Mouse (Mus musculus): Measurements from ENCODE around the gene Fcer1g.
A peak's percentile ranks its signal among the peaks of the same experiment; 100 is the strongest.
"Not testable (repeated sequence)": the region's sequence is repeated elsewhere in the genome, so short reads cannot be mapped to it uniquely, and the experiment has no call there.

Gene Fcer1g

GRCm38 (mm10) chr1:171245353-171245752, 11.2 kb upstream of the Fcer1g start:
- DNase-seq (ENCODE audit: low read depth, low spot score): no peak

- DNase-seq (ENCODE audit: low read depth, low spot score): not testable (repeated sequence)
Observed at GRCm38 (mm10) chr1:171241952-171242351, 7.8 kb upstream of the Fcer1g start.

GRCm38 (mm10) chr1:171240911-171241310, 6.7 kb upstream of the Fcer1g start:
- DNase-seq (ENCODE audit: low read depth, low spot score): no peak

GRCm38 (mm10) chr1:171239992-171240744, 6.0 kb upstream of the Fcer1g start:
- DNase-seq (ENCODE audit: low read depth, low spot score): no peak

- DNase-seq (ENCODE audit: low read depth, low spot score): peak; percentile 42
Observed at GRCm38 (mm10) chr1:171238463-171238862, 4.3 kb upstream of the Fcer1g start.

- DNase-seq (ENCODE audit: low read depth, low spot score): no peak
Observed at GRCm38 (mm10) chr1:171237438-171237837, 3.3 kb upstream of the Fcer1g start.

GRCm38 (mm10) chr1:171235791-171236190, 1.6 kb upstream of the Fcer1g start:
- DNase-seq (ENCODE audit: low read depth, low spot score): no peak

- no peak for DNase-seq (ENCODE audit: low read depth, low spot score)
Observed at GRCm38 (mm10) chr1:171234538-171234937, 373 bp upstream of the Fcer1g start.

- no peak for DNase-seq (ENCODE audit: low read depth, low spot score)
Observed at GRCm38 (mm10) chr1:171232800-171233730, 1.1 kb downstream of the Fcer1g start.

- DNase-seq (ENCODE audit: low read depth, low spot score): no peak
Observed at GRCm38 (mm10) chr1:171232348-171232747, 1.8 kb downstream of the Fcer1g start.

GRCm38 (mm10) chr1:171231844-171232243, 2.3 kb downstream of the Fcer1g start:
- no peak for DNase-seq (ENCODE audit: low read depth, low spot score)

- no peak for DNase-seq (ENCODE audit: low read depth, low spot score)
Observed at GRCm38 (mm10) chr1:171230215-171230614, 4.0 kb downstream of the Fcer1g start.

GRCm38 (mm10) chr1:171229750-171230149, 4.4 kb downstream of the Fcer1g start:
- no peak for DNase-seq (ENCODE audit: low read depth, low spot score)

GRCm38 (mm10) chr1:171227879-171228278, 6.3 kb downstream of the Fcer1g start:
- DNase-seq (ENCODE audit: low read depth, low spot score): no peak

GRCm38 (mm10) chr1:171226780-171227179, 7.4 kb downstream of the Fcer1g start:
- no peak for DNase-seq (ENCODE audit: low read depth, low spot score)

GRCm38 (mm10) chr1:171224857-171225256, 9.3 kb downstream of the Fcer1g start, which contains the start of gene Apoa2:
Gene Apoa2, plus strand, starts transcription at chr1:171225054.
- no peak for DNase-seq (ENCODE audit: low read depth, low spot score)

GRCm38 (mm10) chr1:171223796-171224195, 10.4 kb downstream of the Fcer1g start:
- no peak for DNase-seq (ENCODE audit: low read depth, low spot score)

- peak; percentile 30 for DNase-seq (ENCODE audit: low read depth, low spot score)
Observed at GRCm38 (mm10) chr1:171223168-171223567, 11.0 kb downstream of the Fcer1g start.

GRCm38 (mm10) chr1:171222238-171223155, 11.7 kb downstream of the Fcer1g start, which contains the start of gene Tomm40l:
Gene Tomm40l, minus strand, starts transcription at chr1:171222514.
- DNase-seq (ENCODE audit: low read depth, low spot score): peak; percentile 98

GRCm38 (mm10) chr1:171221281-171222193, 12.6 kb downstream of the Fcer1g start:
- peak; percentile 55 for DNase-seq (ENCODE audit: low read depth, low spot score)
